Mouse (Mus musculus) spleen, postnatal 4 days (tissue): ENCODE data around the gene Iqgap1.

Experiments
- DNase-seq, 2 experiments: peaks; one replicate each; pipeline ENCODE4 v3.0.0; 2022; ENCODE audit warnings: low spot score in 2 of 2

The Iqgap1 gene

GRCm38 (mm10) chr7:80843910-80844640 lies 18.3 kb upstream of the Iqgap1 start:
- no peak for DNase-seq

- no peak for DNase-seq
These were observed 17.4 kb upstream of the Iqgap1 start for GRCm38 (mm10) chr7:80843176-80843575.

GRCm38 (mm10) chr7:80842132-80842531 lies 16.4 kb upstream of the Iqgap1 start:
- no peak for DNase-seq

- DNase-seq: no peak
These were observed 15.2 kb upstream of the Iqgap1 start for GRCm38 (mm10) chr7:80840937-80841336.

- no peak for DNase-seq
These were observed 14.5 kb upstream of the Iqgap1 start for GRCm38 (mm10) chr7:80840241-80840640.

GRCm38 (mm10) chr7:80839755-80840154 lies 14.0 kb upstream of the Iqgap1 start:
- DNase-seq: no peak

- DNase-seq: no peak
These were observed 12.5 kb upstream of the Iqgap1 start for GRCm38 (mm10) chr7:80838247-80838646.

GRCm38 (mm10) chr7:80837736-80838135 lies 12.0 kb upstream of the Iqgap1 start:
- no peak for DNase-seq

GRCm38 (mm10) chr7:80835984-80836652 lies 10.3 kb upstream of the Iqgap1 start:
- no peak for DNase-seq

GRCm38 (mm10) chr7:80833651-80834532 lies 8.1 kb upstream of the Iqgap1 start:
- no peak for DNase-seq

GRCm38 (mm10) chr7:80832996-80833650 lies 7.3 kb upstream of the Iqgap1 start:
- peak in 1 of 2 experiments; percentile 51 for DNase-seq

- DNase-seq: peak in 1 of 2 experiments; percentile 44
These were observed 6.4 kb upstream of the Iqgap1 start for GRCm38 (mm10) chr7:80832191-80832590.

- peak in 1 of 2 experiments; percentile 17 for DNase-seq
These were observed 4.5 kb upstream of the Iqgap1 start for GRCm38 (mm10) chr7:80830193-80830803.

GRCm38 (mm10) chr7:80828146-80828860 lies 2.5 kb upstream of the Iqgap1 start:
- no peak for DNase-seq

- DNase-seq: no peak
These were observed 1.7 kb downstream of the Iqgap1 start for GRCm38 (mm10) chr7:80823875-80824682.

GRCm38 (mm10) chr7:80823267-80823666 lies 2.5 kb downstream of the Iqgap1 start:
- no peak for DNase-seq

- DNase-seq: no peak
These were observed 4.9 kb downstream of the Iqgap1 start for GRCm38 (mm10) chr7:80820838-80821237.

GRCm38 (mm10) chr7:80816641-80817040 lies 9.1 kb downstream of the Iqgap1 start:
- DNase-seq: no peak

- DNase-seq: no peak
These were observed 12.4 kb downstream of the Iqgap1 start for GRCm38 (mm10) chr7:80813397-80813796.

- DNase-seq: no peak
These were observed 19.4 kb downstream of the Iqgap1 start for GRCm38 (mm10) chr7:80806331-80806730.
